Mouse (Mus musculus): Measurements from ENCODE around the gene Dapk3. TPM values are rescaled to one million over a fixed set of nuclear protein-coding genes. Genes with fewer than 3 reads are reported as not detected.

Dapk3 gene
- not detected for polyA plus RNA-seq (2014; fragmentation: Illumina TruSeq; extraction: RNeasy Lipid Tissue Mini Kit (QIAGEN cat#74804); ENCODE audit: low read depth, low replicate concordance)

GRCm38 (mm10) chr10:81182336-81183333 is at the start of gene Dapk3:
TSS of gene Dapk3 (plus strand) at chr10:81183005.

DNA sequence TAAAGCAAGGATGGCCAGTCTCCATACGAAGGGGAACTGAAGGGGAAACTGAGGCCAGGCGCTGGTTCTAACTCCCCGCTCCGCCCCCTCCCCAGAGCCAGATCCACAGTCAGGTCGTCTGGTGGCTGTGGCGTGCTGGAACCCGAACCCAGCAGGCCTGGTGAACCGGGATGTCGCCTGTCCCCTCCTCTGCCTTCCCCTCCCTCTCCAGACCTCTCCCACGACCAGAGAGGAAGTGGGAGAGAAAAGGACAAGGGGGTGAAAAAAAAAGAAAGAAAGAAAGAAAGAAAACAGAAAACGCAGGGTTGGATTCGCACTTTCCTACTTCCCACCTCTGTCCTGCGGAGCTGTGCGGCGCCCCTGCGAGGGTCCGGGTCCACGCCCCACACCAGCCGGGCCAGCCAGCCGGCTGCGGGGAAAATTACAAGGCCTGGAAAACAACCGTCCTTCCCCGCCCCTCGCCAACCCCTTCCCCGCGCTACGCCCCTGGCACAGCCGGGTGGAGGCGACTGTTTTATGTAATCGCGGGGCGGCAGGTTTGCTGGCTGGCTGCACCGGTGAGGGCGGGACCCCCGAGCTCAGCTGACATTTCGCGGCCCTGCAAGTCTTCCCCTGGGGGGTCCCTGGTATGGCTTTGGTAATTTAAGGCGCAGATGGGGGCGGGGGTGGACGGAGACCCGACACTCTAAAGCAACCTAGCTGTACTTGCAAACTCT is 47.7 kb upstream of the Dapk3 start, which contains the start of gene Zbtb7a:
Zbtb7a (plus strand) TSS at position 255 of the 716 bp plus-strand sequence.

GRCm38 (mm10) chr10:81167200-81168086 is 15.4 kb upstream of the Dapk3 start, which contains the start of gene Pias4:
TSS of gene Pias4 (minus strand) at chr10:81167923.

DNA sequence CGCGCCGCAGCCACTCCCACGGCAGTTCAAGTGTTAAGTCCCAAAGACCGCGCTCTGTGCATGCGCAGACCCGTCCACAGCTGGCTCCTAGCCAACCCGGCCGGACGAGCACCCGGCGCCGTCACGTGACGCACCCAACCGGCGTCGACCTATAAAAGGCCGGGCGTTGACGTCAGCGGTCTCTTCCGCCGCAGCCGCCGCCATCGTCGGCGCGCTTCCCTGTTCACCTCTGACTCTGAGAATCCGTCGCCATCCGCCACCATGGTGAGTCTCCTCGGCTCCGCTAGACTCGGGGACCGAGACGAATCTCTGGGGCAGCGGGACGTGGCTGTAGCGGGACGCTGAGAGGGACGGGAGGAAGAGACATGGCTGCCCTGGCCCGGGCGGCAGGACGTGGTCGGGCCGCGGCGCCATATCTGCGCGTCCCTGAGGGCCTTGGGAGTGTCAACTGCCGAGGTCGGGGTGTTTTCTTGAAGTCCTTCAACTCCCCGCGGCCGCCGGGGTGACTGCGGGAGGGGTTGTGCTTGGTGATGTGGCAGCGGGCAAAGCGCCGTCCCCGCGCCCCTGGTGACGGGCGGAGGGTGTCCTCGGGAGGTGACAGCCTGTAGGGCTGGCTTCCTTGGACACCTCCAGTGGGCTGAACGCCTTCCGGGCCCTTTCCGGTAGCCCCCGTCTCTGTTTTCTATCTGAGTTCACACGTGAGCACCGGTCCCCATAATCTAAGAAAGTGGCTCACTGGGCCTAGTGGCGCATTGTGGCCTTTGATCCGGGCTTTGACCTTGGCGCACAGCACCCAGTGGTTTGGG is 6.1 kb upstream of the Dapk3 start, which contains the start of gene Eef2:
Eef2 (plus strand) TSS at position 166 of the 806 bp plus-strand sequence.

DNA sequence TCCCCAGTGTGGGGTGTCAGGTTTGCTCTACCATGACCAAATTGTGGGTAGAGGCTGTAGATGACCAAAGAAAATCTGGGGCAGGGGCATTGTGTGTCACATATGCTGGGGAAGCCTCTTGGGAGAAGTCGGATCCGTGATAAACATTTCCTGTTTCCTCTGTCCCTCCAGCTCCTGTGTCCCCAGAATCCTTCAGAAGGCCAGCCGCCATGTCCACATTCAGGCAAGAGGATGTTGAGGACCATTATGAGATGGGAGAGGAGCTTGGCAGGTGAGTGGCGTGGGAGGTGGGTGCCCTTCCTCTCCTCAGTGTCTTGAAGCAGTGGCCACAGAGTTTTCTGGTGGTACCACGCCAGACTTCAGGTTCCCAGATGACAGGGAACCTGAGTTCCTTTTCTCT is 1.0 kb downstream of the Dapk3 start, which contains the start of gene 4930442H23Rik:
4930442H23Rik (minus strand) TSS at position 45 of the 400 bp plus-strand sequence.

DNA sequence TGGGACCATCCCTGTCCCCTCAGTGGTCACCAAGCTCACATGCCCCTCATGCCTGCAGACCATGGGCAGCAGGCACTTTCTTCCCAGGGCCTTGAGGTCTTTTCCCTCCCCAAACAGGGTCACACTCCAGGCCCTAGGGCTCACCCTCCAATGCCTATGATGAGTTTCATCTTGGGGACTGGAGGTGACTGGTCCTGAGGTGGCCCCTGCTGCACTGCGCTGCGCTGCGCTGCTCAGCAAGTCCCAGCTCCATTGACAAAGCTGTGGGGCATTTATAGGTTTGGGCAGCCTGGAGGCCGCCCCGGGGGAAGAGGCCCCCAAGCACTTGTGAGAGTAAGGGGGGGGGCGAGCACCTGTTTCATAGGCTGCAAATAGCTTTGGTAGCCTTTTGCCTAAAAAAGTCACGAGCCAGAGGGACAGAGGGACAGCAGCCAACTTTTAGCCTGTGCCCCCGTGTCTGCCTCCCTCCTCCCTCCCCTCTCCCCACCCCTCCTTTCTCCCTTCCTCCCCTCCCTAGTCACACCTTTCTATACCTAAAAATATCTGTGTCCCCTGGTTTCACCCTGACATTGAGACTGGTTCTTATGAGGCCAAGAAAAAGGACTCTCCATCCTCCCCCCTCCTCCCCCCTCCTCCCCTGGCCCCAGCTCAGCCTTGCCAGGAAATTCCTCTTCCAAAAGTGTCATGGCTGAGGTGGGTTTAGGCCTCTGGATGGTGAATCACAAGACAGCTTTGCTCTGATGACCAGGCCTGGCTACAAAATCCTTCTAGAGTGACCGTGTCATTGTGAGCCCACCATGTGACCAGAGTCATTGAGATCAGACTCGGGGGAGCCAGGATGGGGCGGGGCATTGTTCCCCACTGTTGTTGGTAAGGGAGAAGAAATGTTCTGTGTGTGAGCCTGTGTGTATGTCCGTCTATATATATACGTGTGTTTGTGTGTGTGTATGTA is 19.3 kb downstream of the Dapk3 start, which contains the start of gene Nmrk2:
Nmrk2 (minus strand) TSS at position 245 of the 952 bp plus-strand sequence.

DNA sequence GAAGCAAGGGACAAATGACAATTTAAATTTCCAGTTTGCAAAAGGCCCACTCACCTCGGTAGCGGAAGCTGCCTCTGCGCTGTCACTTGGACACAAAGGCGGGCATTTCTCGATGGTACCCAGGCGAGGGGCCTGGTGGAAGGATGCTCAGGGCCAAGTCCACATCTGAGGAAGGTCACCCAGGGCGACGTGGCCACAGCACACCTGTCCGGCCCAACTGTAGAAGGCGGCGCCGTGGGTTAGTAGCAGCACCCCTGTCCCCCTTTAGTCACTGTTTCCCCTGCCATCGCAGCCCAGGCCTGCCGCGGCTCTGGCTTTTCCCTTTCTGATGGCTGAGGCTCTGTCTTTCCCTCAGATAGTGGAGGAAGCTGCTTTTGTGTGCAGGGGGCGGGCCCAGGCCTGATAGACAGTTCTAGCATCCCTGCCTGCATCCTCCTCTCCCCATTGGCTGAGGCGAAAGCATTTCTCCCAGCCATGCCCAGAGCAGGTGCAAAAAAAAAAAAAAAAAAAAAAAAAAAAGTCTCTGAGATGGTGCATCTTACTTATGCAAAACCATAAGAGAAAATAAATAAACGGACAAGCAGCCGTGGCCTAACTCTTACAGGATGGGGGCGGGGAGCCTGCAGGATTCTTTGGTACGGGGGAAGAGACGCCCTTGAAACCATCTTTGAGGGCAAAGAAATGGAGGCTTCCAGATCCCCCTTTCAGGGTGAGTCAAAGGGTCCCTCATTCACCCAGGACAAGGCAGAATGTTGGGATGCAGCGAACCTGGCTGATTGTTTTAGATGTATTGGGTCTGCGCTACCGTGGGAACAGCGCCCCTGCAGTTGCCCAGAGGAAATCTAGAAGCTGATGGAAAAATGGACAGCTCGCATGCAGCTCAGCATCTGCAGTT is 47.9 kb downstream of the Dapk3 start, which contains the start of gene Atcay:
Atcay (minus strand) TSS at position 396 of the 895 bp plus-strand sequence.

DNA sequence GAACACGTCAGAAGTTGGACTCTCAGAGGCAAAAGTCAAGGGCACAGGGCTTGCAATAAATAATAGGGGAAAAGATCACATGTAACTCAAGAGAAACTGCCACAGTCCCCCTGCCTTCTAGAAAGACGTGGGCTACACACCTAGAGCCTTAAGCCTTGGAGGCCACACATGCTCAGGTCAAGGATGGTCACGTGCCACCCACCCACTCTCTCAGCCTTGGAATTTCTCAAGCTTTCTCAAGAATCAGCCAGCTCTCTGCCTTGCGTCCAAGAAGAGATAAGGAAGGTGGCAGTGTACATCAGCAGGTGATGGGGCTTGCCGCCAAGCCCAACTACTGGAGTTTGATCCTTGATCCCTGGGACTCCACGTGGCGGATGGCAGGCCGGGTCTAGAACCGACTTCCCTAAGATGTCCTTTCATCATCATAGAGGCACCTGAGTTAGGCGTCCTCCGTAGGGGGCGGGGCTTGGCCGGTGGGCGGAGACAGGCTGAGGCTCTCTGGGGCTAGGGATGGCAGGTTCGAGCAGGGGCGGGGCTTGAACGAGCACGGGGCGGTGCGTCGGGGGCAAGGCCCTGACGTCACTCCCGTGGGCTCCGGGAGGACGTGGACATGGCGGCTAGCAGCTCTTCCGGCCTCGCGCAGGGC is 49.9 kb downstream of the Dapk3 start, which contains the start of gene Zfr2:
Zfr2 (plus strand) TSS at position 576 of the 646 bp plus-strand sequence.

Other genes with a start within 250 kb of the Dapk3 start
- gene Gng7, start 168.1 kb upstream of the Dapk3 start, polyA plus RNA-seq (2014; fragmentation: Illumina TruSeq; extraction: RNeasy Lipid Tissue Mini Kit (QIAGEN cat#74804); ENCODE audit: low read depth, low replicate concordance): 0.76 TPM
- gene Diras1, start 157.3 kb upstream of the Dapk3 start, polyA plus RNA-seq (2014; fragmentation: Illumina TruSeq; extraction: RNeasy Lipid Tissue Mini Kit (QIAGEN cat#74804); ENCODE audit: low read depth, low replicate concordance): not detected
- gene Slc39a3, start 145.6 kb upstream of the Dapk3 start, polyA plus RNA-seq (2014; fragmentation: Illumina TruSeq; extraction: RNeasy Lipid Tissue Mini Kit (QIAGEN cat#74804); ENCODE audit: low read depth, low replicate concordance): 0.41 TPM
- gene Sgta, start 122.8 kb upstream of the Dapk3 start, polyA plus RNA-seq (2014; fragmentation: Illumina TruSeq; extraction: RNeasy Lipid Tissue Mini Kit (QIAGEN cat#74804); ENCODE audit: low read depth, low replicate concordance): 1.3 TPM
- not detected for gene Thop1, start 113.0 kb upstream of the Dapk3 start, polyA plus RNA-seq (2014; fragmentation: Illumina TruSeq; extraction: RNeasy Lipid Tissue Mini Kit (QIAGEN cat#74804); ENCODE audit: low read depth, low replicate concordance)
- gene Creb3l3, start 84.1 kb upstream of the Dapk3 start, polyA plus RNA-seq (2014; fragmentation: Illumina TruSeq; extraction: RNeasy Lipid Tissue Mini Kit (QIAGEN cat#74804); ENCODE audit: low read depth, low replicate concordance): 0.79 TPM
- 3.0 TPM for gene Map2k2, start 77.1 kb upstream of the Dapk3 start, polyA plus RNA-seq (2014; fragmentation: Illumina TruSeq; extraction: RNeasy Lipid Tissue Mini Kit (QIAGEN cat#74804); ENCODE audit: low read depth, low replicate concordance)
- gene Zbtb7a, start 47.8 kb upstream of the Dapk3 start, polyA plus RNA-seq (2014; fragmentation: Illumina TruSeq; extraction: RNeasy Lipid Tissue Mini Kit (QIAGEN cat#74804); ENCODE audit: low read depth, low replicate concordance): 48.6 TPM
- not detected for gene Pias4, start 15.1 kb upstream of the Dapk3 start, polyA plus RNA-seq (2014; fragmentation: Illumina TruSeq; extraction: RNeasy Lipid Tissue Mini Kit (QIAGEN cat#74804); ENCODE audit: low read depth, low replicate concordance)
- gene Eef2, start 6.4 kb upstream of the Dapk3 start, polyA plus RNA-seq (2014; fragmentation: Illumina TruSeq; extraction: RNeasy Lipid Tissue Mini Kit (QIAGEN cat#74804); ENCODE audit: low read depth, low replicate concordance): 12.4 TPM
- gene 4930442H23Rik, start 844 bp downstream of the Dapk3 start, polyA plus RNA-seq (2014; fragmentation: Illumina TruSeq; extraction: RNeasy Lipid Tissue Mini Kit (QIAGEN cat#74804); ENCODE audit: low read depth, low replicate concordance): not detected
- not detected for gene Nmrk2, start 19.0 kb downstream of the Dapk3 start, polyA plus RNA-seq (2014; fragmentation: Illumina TruSeq; extraction: RNeasy Lipid Tissue Mini Kit (QIAGEN cat#74804); ENCODE audit: low read depth, low replicate concordance)
- gene Atcay, start 47.8 kb downstream of the Dapk3 start, polyA plus RNA-seq (2014; fragmentation: Illumina TruSeq; extraction: RNeasy Lipid Tissue Mini Kit (QIAGEN cat#74804); ENCODE audit: low read depth, low replicate concordance): 0.19 TPM
- gene Zfr2, start 50.1 kb downstream of the Dapk3 start, polyA plus RNA-seq (2014; fragmentation: Illumina TruSeq; extraction: RNeasy Lipid Tissue Mini Kit (QIAGEN cat#74804); ENCODE audit: low read depth, low replicate concordance): 0.63 TPM
- gene Matk, start 69.9 kb downstream of the Dapk3 start, polyA plus RNA-seq (2014; fragmentation: Illumina TruSeq; extraction: RNeasy Lipid Tissue Mini Kit (QIAGEN cat#74804); ENCODE audit: low read depth, low replicate concordance): not detected
- gene Mrpl54, start 83.9 kb downstream of the Dapk3 start, polyA plus RNA-seq (2014; fragmentation: Illumina TruSeq; extraction: RNeasy Lipid Tissue Mini Kit (QIAGEN cat#74804); ENCODE audit: low read depth, low replicate concordance): 1.2 TPM
- not detected for gene Apba3, start 84.0 kb downstream of the Dapk3 start, polyA plus RNA-seq (2014; fragmentation: Illumina TruSeq; extraction: RNeasy Lipid Tissue Mini Kit (QIAGEN cat#74804); ENCODE audit: low read depth, low replicate concordance)
- gene Tjp3, start 108.6 kb downstream of the Dapk3 start, polyA plus RNA-seq (2014; fragmentation: Illumina TruSeq; extraction: RNeasy Lipid Tissue Mini Kit (QIAGEN cat#74804); ENCODE audit: low read depth, low replicate concordance): 7.8 TPM
- 2.6 TPM for gene Pip5k1c, start 110.0 kb downstream of the Dapk3 start, polyA plus RNA-seq (2014; fragmentation: Illumina TruSeq; extraction: RNeasy Lipid Tissue Mini Kit (QIAGEN cat#74804); ENCODE audit: low read depth, low replicate concordance)
- 0.16 TPM for gene Cactin, start 138.1 kb downstream of the Dapk3 start, polyA plus RNA-seq (2014; fragmentation: Illumina TruSeq; extraction: RNeasy Lipid Tissue Mini Kit (QIAGEN cat#74804); ENCODE audit: low read depth, low replicate concordance)
- gene Tbxa2r, start 145.7 kb downstream of the Dapk3 start, polyA plus RNA-seq (2014; fragmentation: Illumina TruSeq; extraction: RNeasy Lipid Tissue Mini Kit (QIAGEN cat#74804); ENCODE audit: low read depth, low replicate concordance): not detected
- not detected for gene Gipc3, start 160.3 kb downstream of the Dapk3 start, polyA plus RNA-seq (2014; fragmentation: Illumina TruSeq; extraction: RNeasy Lipid Tissue Mini Kit (QIAGEN cat#74804); ENCODE audit: low read depth, low replicate concordance)
- gene Hmg20b, start 167.5 kb downstream of the Dapk3 start, polyA plus RNA-seq (2014; fragmentation: Illumina TruSeq; extraction: RNeasy Lipid Tissue Mini Kit (QIAGEN cat#74804); ENCODE audit: low read depth, low replicate concordance): 11.0 TPM
- gene Mfsd12, start 174.5 kb downstream of the Dapk3 start, polyA plus RNA-seq (2014; fragmentation: Illumina TruSeq; extraction: RNeasy Lipid Tissue Mini Kit (QIAGEN cat#74804); ENCODE audit: low read depth, low replicate concordance): 0.13 TPM
- gene 4930404N11Rik, start 182.8 kb downstream of the Dapk3 start, polyA plus RNA-seq (2014; fragmentation: Illumina TruSeq; extraction: RNeasy Lipid Tissue Mini Kit (QIAGEN cat#74804); ENCODE audit: low read depth, low replicate concordance): not detected
- 0.19 TPM for gene Fzr1, start 195.5 kb downstream of the Dapk3 start, polyA plus RNA-seq (2014; fragmentation: Illumina TruSeq; extraction: RNeasy Lipid Tissue Mini Kit (QIAGEN cat#74804); ENCODE audit: low read depth, low replicate concordance)
- not detected for gene Dohh, start 201.4 kb downstream of the Dapk3 start, polyA plus RNA-seq (2014; fragmentation: Illumina TruSeq; extraction: RNeasy Lipid Tissue Mini Kit (QIAGEN cat#74804); ENCODE audit: low read depth, low replicate concordance)
- gene Gm48551, start 201.5 kb downstream of the Dapk3 start, polyA plus RNA-seq (2014; fragmentation: Illumina TruSeq; extraction: RNeasy Lipid Tissue Mini Kit (QIAGEN cat#74804); ENCODE audit: low read depth, low replicate concordance): 0.32 TPM
- gene Gm48552, start 206.0 kb downstream of the Dapk3 start, polyA plus RNA-seq (2014; fragmentation: Illumina TruSeq; extraction: RNeasy Lipid Tissue Mini Kit (QIAGEN cat#74804); ENCODE audit: low read depth, low replicate concordance): not detected
- 21.2 TPM for gene Smim24, start 210.0 kb downstream of the Dapk3 start, polyA plus RNA-seq (2014; fragmentation: Illumina TruSeq; extraction: RNeasy Lipid Tissue Mini Kit (QIAGEN cat#74804); ENCODE audit: low read depth, low replicate concordance)

Data from sigmoid colon, adult 10 weeks (tissue).